Mouse (Mus musculus) kidney, embryonic 14.5 days (tissue): Measurements from ENCODE around the gene Nfe2l3. TPM values are rescaled to one million over a fixed set of nuclear protein-coding genes. Genes with fewer than 3 reads are reported as not detected.

Experiments used
- ATAC-seq: fragments of 200-750 bp; cut with Nextera tagmentation; 2 replicates; pipeline ENCODE4 v1.8.0; 2017; ENCODE audit warnings: moderate number of reproducible peaks, mild to moderate bottlenecking, moderate TSS enrichment, moderate library complexity; ENCODE audit not compliant: low FRiP score, low TSS enrichment
- H3K27ac ChIP-seq: fragments of 300-500 bp; sonication (generic); 2 replicates; pipeline ENCODE4 v1.5.1; 2014; ENCODE audit warnings: low read depth, mild to moderate bottlenecking, low read length, moderate library complexity, mixed read lengths
- H3K27me3 ChIP-seq: fragments of 300-500 bp; sonication (generic); 2 replicates; pipeline ENCODE4 v1.6.1; 2014; ENCODE audit warnings: mild to moderate bottlenecking, low read length; ENCODE audit not compliant: control insufficient read depth, insufficient read depth
- H3K36me3 ChIP-seq: fragments of 300-500 bp; sonication (generic); 2 replicates; pipeline ENCODE4 v1.6.1; 2014; ENCODE audit warnings: low read length, mixed read lengths; ENCODE audit not compliant: control insufficient read depth, insufficient read depth
- H3K4me1 ChIP-seq: fragments of 300-500 bp; sonication (generic); 2 replicates; pipeline ENCODE4 v1.6.1; 2014; ENCODE audit warnings: low read length, mixed read lengths; ENCODE audit not compliant: control insufficient read depth, insufficient read depth
- H3K4me2 ChIP-seq: fragments of 300-500 bp; sonication (generic); replicated peaks from 2 replicates; pipeline ENCODE4 v1.6.1; 2014; ENCODE audit warnings: low read depth, mild to moderate bottlenecking, low read length
- H3K4me3 ChIP-seq: fragments of 300-500 bp; sonication (generic); 2 replicates; pipeline ENCODE4 v1.5.1; 2014; ENCODE audit warnings: mild to moderate bottlenecking, low read length
- H3K9ac ChIP-seq: fragments of 300-500 bp; sonication (generic); 2 replicates; pipeline ENCODE4 v1.6.1; 2014; ENCODE audit warnings: low read depth, mild to moderate bottlenecking, low read length, moderate library complexity
- H3K9me3 ChIP-seq: fragments of 300-500 bp; sonication (generic); 2 replicates; pipeline ENCODE4 v1.6.1; 2016; ENCODE audit warnings: low read length; ENCODE audit not compliant: control insufficient read depth
- WGBS: fragments of 180-500 bp; shearing (Covaris S2); extraction: QIAGEN DNeasy Blood & Tissue Kit; methylation state at CpG from one replicate; pipeline ENCODE4 v1.1.7; 2014; 5-methylcytosine and 5-hydroxymethylcytosine counted together
- polyA plus RNA-seq: library from polyadenylated mRNA; unstranded; fragments of >200 nt; fragmentation: Nextera tagmentation; extraction: Ambion mirVana; gene quantifications from 2 replicates; pipeline ENCODE4 v1.2.1, GENCODE M21; 2014

The Nfe2l3 gene
- polyA plus RNA-seq, 1 experiment from 2014 or later: 2.0 TPM

DNA sequence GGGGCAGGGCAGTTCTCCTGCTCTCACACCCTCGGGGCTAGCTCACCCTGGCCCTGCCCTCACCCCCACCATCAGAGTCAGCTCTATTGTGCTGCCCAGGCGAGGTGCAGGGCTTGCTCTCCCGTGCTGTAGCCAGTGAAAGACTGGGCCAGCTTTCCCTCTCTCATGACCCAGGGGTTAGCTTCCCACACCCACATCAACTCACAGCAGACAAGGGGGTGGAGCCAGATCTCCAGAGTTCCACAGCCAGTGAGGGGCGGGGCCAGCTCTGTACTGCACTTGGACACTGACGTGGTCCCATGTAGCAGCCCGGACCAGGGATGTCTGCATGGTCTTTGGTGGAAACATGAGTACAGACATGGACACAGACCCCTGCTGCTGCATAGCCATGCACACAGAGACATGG, 33.4 kb upstream of the Nfe2l3 start:
- H3K27me3 ChIP-seq: no peaks in the 10 kb centered on the region
- H3K27ac ChIP-seq: peak overlapping the region; percentile 17; the same call in 1 of the 2 replicates
- peak; percentile 88 for ATAC-seq
- no peaks in the 10 kb centered on the region for H3K9me3 ChIP-seq
- peaks cover 23% of the 10 kb centered on the region for H3K4me1 ChIP-seq
- H3K4me3 ChIP-seq: no peak overlapping the region
- no peaks in the 10 kb centered on the region for H3K36me3 ChIP-seq
- 0 out of 2 replicates have a peak overlapping the region, but pooled peaks have one; percentile 12 for H3K9ac ChIP-seq
- WGBS: 11% methylated on average over 6 of the region's 6 CpGs
- 0 out of 2 replicates have a peak overlapping the region, but pooled peaks have one; percentile 8 for H3K4me2 ChIP-seq

- H3K9ac ChIP-seq: no peak overlapping the region
- H3K4me3 ChIP-seq: no peak overlapping the region
- 0 out of 2 replicates have a peak overlapping the region, but pooled peaks have one; percentile 30 for H3K27ac ChIP-seq
- ATAC-seq: peak; percentile 33; the same call in 1 of the 2 replicates
- H3K9me3 ChIP-seq: no peaks in the 10 kb centered on the region
- peaks cover 23% of the 10 kb centered on the region for H3K4me1 ChIP-seq
- H3K27me3 ChIP-seq: no peaks in the 10 kb centered on the region
- H3K4me2 ChIP-seq: peak overlapping the region; percentile 21; the same call in 1 of the 2 replicates
- WGBS: 17% methylated on average over 6 of the region's 6 CpGs
- H3K36me3 ChIP-seq: no peaks in the 10 kb centered on the region
Observed at GRCm38 (mm10) chr6:51401294-51401693, 31.2 kb upstream of the Nfe2l3 start.

DNA sequence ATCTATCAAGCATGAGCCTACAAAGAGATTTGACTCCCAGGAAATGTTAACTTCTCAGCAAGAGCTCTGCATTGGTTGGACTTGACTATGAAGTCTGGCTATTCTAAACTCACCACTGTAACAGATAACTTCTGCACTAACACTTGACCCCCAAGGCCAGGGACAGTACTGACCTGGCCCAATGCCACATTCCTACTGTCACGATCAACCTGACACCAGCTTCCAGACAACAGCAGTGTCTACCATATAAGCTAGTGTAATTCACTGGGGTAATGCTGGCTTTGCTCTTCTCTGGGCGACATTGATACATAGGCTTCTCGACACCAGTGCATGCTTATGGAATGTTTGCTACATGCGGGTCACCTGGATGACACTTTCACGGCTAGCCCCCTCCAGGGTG, 28.9 kb upstream of the Nfe2l3 start:
- no peak overlapping the region for H3K27ac ChIP-seq
- no peaks in the 10 kb centered on the region for H3K27me3 ChIP-seq
- ATAC-seq: no peak
- no peak overlapping the region for H3K4me2 ChIP-seq
- no peak overlapping the region for H3K9ac ChIP-seq
- no peak overlapping the region for H3K4me3 ChIP-seq
- H3K36me3 ChIP-seq: no peaks in the 10 kb centered on the region
- peaks cover 23% of the 10 kb centered on the region for H3K4me1 ChIP-seq
- no peaks in the 10 kb centered on the region for H3K9me3 ChIP-seq
- WGBS: 89% methylated on average over 5 of the region's 5 CpGs

DNA sequence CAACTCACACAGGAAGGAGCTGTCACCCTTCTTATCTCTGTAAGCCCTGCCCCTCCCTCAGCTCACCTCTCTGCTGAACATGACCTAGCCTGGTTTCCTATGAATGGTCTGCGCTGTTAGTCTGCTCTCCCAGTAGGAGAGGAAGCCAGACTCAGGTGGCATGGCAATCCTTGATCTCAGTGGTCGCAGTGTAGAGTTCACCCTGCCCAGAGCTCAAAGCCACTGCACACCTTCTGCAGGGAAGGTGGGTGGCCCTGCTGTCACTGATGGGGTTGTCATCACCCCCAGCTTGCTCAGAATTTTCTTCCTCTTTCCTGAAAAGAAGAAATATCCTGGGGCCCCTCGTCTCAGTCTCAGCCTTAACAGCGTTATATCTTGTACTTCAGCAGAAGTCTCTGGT, 28.0 kb upstream of the Nfe2l3 start:
- Histone ChIP-seq H3K9me3 (no peaks in the 10 kb centered on the region), H3K4me3 (no peak overlapping the region), H3K36me3 (no peaks in the 10 kb centered on the region), H3K4me1 (peaks cover 14% of the 10 kb centered on the region), H3K27ac (no peak overlapping the region), H3K9ac (no peak overlapping the region), H3K4me2 (no peak overlapping the region), H3K27me3 (no peaks in the 10 kb centered on the region)
- 87% methylated on average over 4 of the region's 4 CpGs for WGBS
- no peak for ATAC-seq

- Histone ChIP-seq H3K9me3 (no peaks in the 10 kb centered on the region), H3K27ac (no peak overlapping the region), H3K4me3 (no peak overlapping the region), H3K36me3 (no peaks in the 10 kb centered on the region), H3K4me1 (no peaks in the 10 kb centered on the region), H3K4me2 (no peak overlapping the region), H3K9ac (no peak overlapping the region), H3K27me3 (no peaks in the 10 kb centered on the region)
- ATAC-seq: no peak
- WGBS: 63% methylated on average over 1 of the region's 1 CpGs
Observed at GRCm38 (mm10) chr6:51416433-51416832, 16.0 kb upstream of the Nfe2l3 start.

- ATAC-seq: no peak
- no peak overlapping the region for H3K9ac ChIP-seq
- no peak overlapping the region for H3K4me3 ChIP-seq
- no peaks in the 10 kb centered on the region for H3K9me3 ChIP-seq
- no peak overlapping the region for H3K27ac ChIP-seq
- WGBS: 86% methylated on average over 4 of the region's 4 CpGs
- H3K4me2 ChIP-seq: no peak overlapping the region
- no peaks in the 10 kb centered on the region for H3K4me1 ChIP-seq
- H3K36me3 ChIP-seq: no peaks in the 10 kb centered on the region
- H3K27me3 ChIP-seq: no peaks in the 10 kb centered on the region
Observed at GRCm38 (mm10) chr6:51417306-51417936, 15.0 kb upstream of the Nfe2l3 start.

- H3K4me3 ChIP-seq: no peak overlapping the region
- H3K4me1 ChIP-seq: no peaks in the 10 kb centered on the region
- no peak for ATAC-seq
- H3K9me3 ChIP-seq: no peaks in the 10 kb centered on the region
- no peak overlapping the region for H3K9ac ChIP-seq
- H3K4me2 ChIP-seq: no peak overlapping the region
- H3K36me3 ChIP-seq: no peaks in the 10 kb centered on the region
- 56% methylated on average over 11 of the region's 11 CpGs for WGBS
- no peaks in the 10 kb centered on the region for H3K27me3 ChIP-seq
- H3K27ac ChIP-seq: no peak overlapping the region
Observed at GRCm38 (mm10) chr6:51423466-51424122, 8.9 kb upstream of the Nfe2l3 start.

GRCm38 (mm10) chr6:51424537-51424936, 7.9 kb upstream of the Nfe2l3 start:
- Histone ChIP-seq H3K36me3 (no peaks in the 10 kb centered on the region), H3K4me3 (no peak overlapping the region), H3K27ac (no peak overlapping the region), H3K4me2 (no peak overlapping the region), H3K9me3 (no peaks in the 10 kb centered on the region), H3K4me1 (no peaks in the 10 kb centered on the region), H3K27me3 (no peaks in the 10 kb centered on the region), H3K9ac (no peak overlapping the region)
- WGBS: 92% methylated on average over 2 of the region's 2 CpGs
- ATAC-seq: no peak

DNA sequence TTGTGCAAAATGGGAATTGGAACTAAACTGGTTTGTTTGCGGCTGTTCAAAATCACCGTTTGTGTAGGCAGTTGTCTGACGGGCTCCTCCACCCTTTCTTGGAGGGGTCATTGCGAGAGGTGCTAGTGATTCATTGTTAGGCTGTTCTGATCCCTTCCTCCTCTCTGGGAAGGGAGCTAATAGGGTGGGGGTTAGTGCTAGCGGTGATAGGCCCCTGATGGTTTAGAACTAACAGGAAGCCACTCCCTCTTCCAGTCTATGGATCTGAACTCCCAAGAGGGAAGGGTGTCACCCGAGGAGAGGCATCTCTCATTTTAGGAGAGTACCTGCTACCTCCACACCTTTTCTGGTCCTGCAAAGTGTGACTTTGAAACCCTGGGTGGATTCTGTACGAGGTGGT, 1.8 kb downstream of the Nfe2l3 start:
- no peak overlapping the region for H3K27ac ChIP-seq
- H3K36me3 ChIP-seq: no peaks in the 10 kb centered on the region
- no peaks in the 10 kb centered on the region for H3K9me3 ChIP-seq
- H3K4me2 ChIP-seq: no peak overlapping the region
- H3K9ac ChIP-seq: no peak overlapping the region
- H3K4me3 ChIP-seq: no peak overlapping the region
- WGBS: 24% methylated on average over 7 of the region's 7 CpGs
- peaks cover 39% of the 10 kb centered on the region for H3K27me3 ChIP-seq
- ATAC-seq: no peak
- peaks cover 6% of the 10 kb centered on the region; the same call in 1 of the 2 replicates for H3K4me1 ChIP-seq
